Comparison of ENCODE assay signal across 27 mouse cellular contexts in genomic region chr17:34507591-34507990, GRCm38 (mm10). TPM values are rescaled to one million over a fixed set of nuclear protein-coding genes. Genes with fewer than 3 reads are reported as not detected.
DNase-seq lines count a peak whose midpoint lies in the region.
"Had no signal": no experiment of that assay in that cellular context is flagged by ENCODE, and none has a peak within 500 bp of the region (broad histone marks: within the 10 kb centered on the region; RNA-seq: fewer than 3 reads in every experiment).

No protein-coding gene starts in this region.

- no peaks in the 10 kb centered on the region for H3K4me1 ChIP-seq in heart, embryonic 10.5 days
- H3K4me1 ChIP-seq: embryonic facial prominence, embryonic 15.5 days; forebrain, embryonic 10.5 days; heart, embryonic 12.5 days; hindbrain, embryonic 15.5 days had no signal

- peak; percentile 98 for DNase-seq in heart, adult 11 months
- no peak for DNase-seq in heart, postnatal 10 days
- DNase-seq in heart, embryonic 10.5 days (ENCODE audit: low spot score): peak; percentile 22
- DNase-seq in heart, postnatal 36 days: no peak
- DNase-seq in 416B (ENCODE audit: low read depth): peak; percentile 4
- DNase-seq in skeletal muscle tissue, adult 2 months (ENCODE audit: low read depth, low spot score): peak; percentile 58
- DNase-seq: adrenal gland, postnatal 10 days; B cell, adult 2 months; cerebellum, adult 11 months; cerebellum, adult 8-10 months; cerebellum, postnatal 14 days; embryo, embryonic 11 days; gastrocnemius, postnatal 10 days; kidney, adult 8-10 months had no signal

- intact Hi-C loops in heart, postnatal 10 days (cut with DNase I): no loop called here
- intact Hi-C loops in heart, postnatal 36 days (cut with DNase I): no loop called here

- no peaks in the 10 kb centered on the region for H3K27me3 ChIP-seq in heart, embryonic 10.5 days (ENCODE audit: insufficient read depth, poor library complexity, severe bottlenecking)
- H3K27me3 ChIP-seq: embryonic facial prominence, embryonic 15.5 days; heart, embryonic 12.5 days; hindbrain, embryonic 15.5 days had no signal

- no peaks in the 10 kb centered on the region for H3K36me3 ChIP-seq in heart, embryonic 10.5 days
- H3K36me3 ChIP-seq: embryonic facial prominence, embryonic 15.5 days; forebrain, embryonic 10.5 days; G1E; heart, embryonic 12.5 days; hindbrain, embryonic 15.5 days had no signal

- no peak overlapping the region for H3K27ac ChIP-seq in heart, embryonic 10.5 days
- H3K27ac ChIP-seq: embryonic facial prominence, embryonic 15.5 days; forebrain, embryonic 10.5 days; hindbrain, embryonic 15.5 days had no signal

- H3K9me3 ChIP-seq in heart, embryonic 10.5 days: no peaks in the 10 kb centered on the region
- H3K9me3 ChIP-seq: embryonic facial prominence, embryonic 15.5 days; forebrain, embryonic 10.5 days; G1E; heart, embryonic 12.5 days; hindbrain, embryonic 15.5 days had no signal

- no peak overlapping the region for H3K4me3 ChIP-seq in heart, embryonic 10.5 days
- H3K4me3 ChIP-seq: embryonic facial prominence, embryonic 15.5 days; erythroblast, embryonic 14.5 days; forebrain, embryonic 10.5 days; heart, embryonic 12.5 days; hindbrain, embryonic 15.5 days had no signal

RNA-seq across cellular contexts. Expression of gene Btnl6, which starts 9.6 kb away (rescaled TPM):
- total RNA-seq in heart, postnatal 10 days (2021): not detected
- polyA plus RNA-seq in heart, embryonic 10.5 days (2016; fragmentation: Nextera tagmentation; extraction: Ambion mirVana): not detected in 2 replicates
- total RNA-seq in heart, postnatal 36 days (2021): not detected
- total RNA-seq: adrenal gland, postnatal 10 days; adrenal gland, postnatal 4 days; common myeloid progenitor, adult 5-6 weeks; gastrocnemius, postnatal 10 days had no signal
- polyA plus RNA-seq: brain, embryonic 14.5 days; embryonic facial prominence, embryonic 11.5 days; embryonic facial prominence, embryonic 15.5 days; erythroblast, embryonic 14.5 days; forebrain, embryonic 10.5 days; forebrain, embryonic 14.5 days; G1E; heart, embryonic 12.5 days; hindbrain, embryonic 11.5 days; hindbrain, embryonic 15.5 days had no signal

RNA-seq across cellular contexts. Expression of gene Btnl4, which starts 30.5 kb away (rescaled TPM):
- not detected for total RNA-seq in heart, postnatal 10 days (2021)
- polyA plus RNA-seq in heart, embryonic 10.5 days (2016; fragmentation: Nextera tagmentation; extraction: Ambion mirVana): not detected in 2 replicates
- not detected for total RNA-seq in heart, postnatal 36 days (2021)
- total RNA-seq: adrenal gland, postnatal 10 days; adrenal gland, postnatal 4 days; common myeloid progenitor, adult 5-6 weeks; gastrocnemius, postnatal 10 days had no signal
- polyA plus RNA-seq: brain, embryonic 14.5 days; CD4-positive, CD25-positive, alpha-beta regulatory T cell, adult 4 months; embryonic facial prominence, embryonic 11.5 days; embryonic facial prominence, embryonic 15.5 days; forebrain, embryonic 10.5 days; forebrain, embryonic 14.5 days; G1E; heart, embryonic 12.5 days; hindbrain, embryonic 11.5 days; hindbrain, embryonic 15.5 days had no signal

RNA-seq across cellular contexts. Expression of gene Notch4, which starts 56.5 kb away (rescaled TPM):
- total RNA-seq in heart, postnatal 10 days (2021): 10 to 100 TPM; 41.8 to 56.5 TPM
- 6.4 and 8.4 TPM in 2 replicates for polyA plus RNA-seq in heart, embryonic 10.5 days (2016; fragmentation: Nextera tagmentation; extraction: Ambion mirVana)
- total RNA-seq in heart, postnatal 36 days (2021): 10 to 100 TPM; 33.0 to 48.6 TPM

Comparison
In these comparisons a context has a peak if more than half of its experiments do, and no peak if none do; other contexts are left out.
1. DNase-seq: peak in heart, adult 11 months (single experiment), heart, embryonic 10.5 days (single experiment), 416B (single experiment) and skeletal muscle tissue, adult 2 months (single experiment); none in heart, postnatal 10 days (0 of 2) and heart, postnatal 36 days (0 of 2).